10 mouse cellular contexts compared by ENCODE assay signal in the genomic region with DNA sequence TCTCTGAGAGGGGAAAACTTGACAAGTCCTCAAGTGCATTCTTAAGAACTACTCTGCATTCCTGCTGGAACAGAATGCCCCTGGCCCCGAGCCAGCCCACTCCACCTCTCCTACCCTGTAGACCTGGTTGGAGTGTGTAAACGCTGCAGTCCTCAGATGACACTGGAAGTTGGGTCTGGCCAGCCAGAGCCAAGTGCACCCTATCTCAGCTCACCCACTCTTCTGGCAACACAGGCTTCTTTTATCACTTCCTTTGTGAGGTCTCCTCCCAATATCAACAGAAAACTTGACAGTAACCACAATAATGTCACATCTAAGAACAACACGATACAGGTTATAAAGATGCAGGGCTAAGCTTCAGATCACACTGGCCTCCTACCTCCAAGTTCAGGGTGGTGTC. TPM values are rescaled to one million over a fixed set of nuclear protein-coding genes. Genes with fewer than 3 reads are reported as not detected.
DNase-seq lines count a peak whose midpoint lies in the region.
"Had no signal": no experiment of that assay in that cellular context is flagged by ENCODE, and none has a peak within 500 bp of the region (broad histone marks: within the 10 kb centered on the region; RNA-seq: fewer than 3 reads in every experiment).

No protein-coding gene starts in this region.

- intact Hi-C loops in heart, postnatal 25 days (cut with DNase I) = no loop called here

- peak; percentile 22 for DNase-seq in retina, postnatal 1 day
- no peak for DNase-seq in retina, embryonic 14.5 days (ENCODE audit: low spot score)
- DNase-seq in heart, postnatal 25 days (ENCODE audit: low spot score) = peak; percentile 51
- DNase-seq in lung, adult 18-20 months = peak; percentile 92 to 93
- peak; percentile 94 for DNase-seq in testis, postnatal 10 days (ENCODE audit: low spot score)
- no peak for DNase-seq in cerebellum, adult 9-11 months
- DNase-seq in thymus, postnatal 4 days = no peak
- no peak for DNase-seq in left cerebral cortex, adult 11 months (ENCODE audit: low spot score)
- DNase-seq: embryo, embryonic 11 days; liver had no signal

RNA-seq across cellular contexts. Expression of a gene that starts 8.7 kb away (rescaled TPM):
- total RNA-seq in heart, postnatal 25 days (2021) = 10 to 100 TPM in 1 of 2 experiments, 1 to 10 TPM in 1; 9.6 to 10.5 TPM

RNA-seq across cellular contexts. Expression of a gene that starts 8.8 kb away (rescaled TPM):
- 1 to 10 TPM; 3.3 to 3.7 TPM for total RNA-seq in heart, postnatal 25 days (2021)

Comparison
In these comparisons a context has a peak if more than half of its experiments do, and no peak if none do; other contexts are left out.
1. DNase-seq: peak in retina, postnatal 1 day (single experiment), heart, postnatal 25 days (single experiment), lung, adult 18-20 months (2 of 2) and testis, postnatal 10 days (single experiment); none in retina, embryonic 14.5 days (single experiment), cerebellum, adult 9-11 months (single experiment), thymus, postnatal 4 days (single experiment) and left cerebral cortex, adult 11 months (single experiment).